Mouse (Mus musculus) heart, postnatal 10 days (tissue): Measurements from ENCODE around the gene Vwa5b1. TPM values are rescaled to one million over a fixed set of nuclear protein-coding genes. Genes with fewer than 3 reads are reported as not detected.

ENCODE experiments used
- DNase-seq, 2 experiments: peaks; one replicate each; pipeline ENCODE4 v3.0.0; 2021
- intact Hi-C: fragments of 180-260 bp; cut with DNase I; formaldehyde crosslinking; loops from one replicate; pipeline ENCODE4 v1.15.1; 2025
- total RNA-seq, 2 experiments: library from RNA; stranded (reverse); gene quantifications; 2 replicates each; pipeline ENCODE4 v1.2.3; 2021

Gene Vwa5b1
- total RNA-seq, 2 experiments from 2014 or later, result 0.07 TPM; not detected in 1

DNA sequence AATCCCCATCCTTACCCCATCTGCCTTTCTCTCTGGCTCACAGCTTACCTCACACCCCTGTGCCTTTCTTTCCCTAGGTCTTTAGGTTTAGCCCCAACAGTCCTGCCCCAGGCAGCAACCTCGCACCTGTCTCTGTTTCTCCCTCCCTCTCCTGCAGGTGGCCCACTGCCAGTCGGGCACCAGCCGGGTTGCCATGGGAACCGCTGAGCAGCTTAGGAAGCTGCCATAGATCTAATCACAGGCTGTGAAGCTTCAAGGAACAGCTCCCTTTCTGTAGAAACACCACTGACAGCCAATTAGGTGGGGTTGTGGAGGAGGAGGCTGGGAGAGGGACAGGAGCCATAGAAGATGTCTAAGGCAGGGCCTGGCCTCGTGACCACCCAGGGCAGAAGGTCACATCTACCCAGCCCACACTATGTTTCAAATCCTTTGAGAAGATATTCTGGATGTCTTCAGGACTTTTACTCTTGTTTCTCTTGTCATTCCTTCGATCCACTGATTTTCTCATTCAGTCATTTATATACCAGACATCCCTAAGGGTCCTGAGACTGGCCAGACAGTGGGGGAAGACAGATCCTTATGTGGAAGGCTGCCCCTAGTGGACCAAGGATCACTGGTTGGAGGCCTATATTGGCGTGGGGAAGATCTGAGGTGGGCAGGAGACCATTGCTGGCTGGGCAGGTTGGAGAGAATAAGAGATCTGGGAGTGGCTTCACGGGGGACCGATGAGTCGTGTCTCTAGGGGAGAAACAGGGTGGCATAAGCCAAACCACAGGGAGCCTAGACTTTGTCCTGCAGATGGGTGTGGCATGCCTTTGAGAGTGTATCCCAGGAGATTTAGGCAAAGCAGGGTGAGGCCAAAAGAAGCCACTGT is 98.2 kb downstream of the Vwa5b1 start:
- no peak for DNase-seq
- intact Hi-C loops, result no loop called here

GRCm38 (mm10) chr4:138535610-138536009 is 100.1 kb downstream of the Vwa5b1 start:
- intact Hi-C loops, result no loop called here
- DNase-seq, result no peak

GRCm38 (mm10) chr4:138533877-138534276 is 101.8 kb downstream of the Vwa5b1 start:
- intact Hi-C loops, result no loop called here
- DNase-seq, result no peak

GRCm38 (mm10) chr4:138531761-138532160 is 103.9 kb downstream of the Vwa5b1 start:
- intact Hi-C loops, result no loop called here
- DNase-seq, result no peak

DNA sequence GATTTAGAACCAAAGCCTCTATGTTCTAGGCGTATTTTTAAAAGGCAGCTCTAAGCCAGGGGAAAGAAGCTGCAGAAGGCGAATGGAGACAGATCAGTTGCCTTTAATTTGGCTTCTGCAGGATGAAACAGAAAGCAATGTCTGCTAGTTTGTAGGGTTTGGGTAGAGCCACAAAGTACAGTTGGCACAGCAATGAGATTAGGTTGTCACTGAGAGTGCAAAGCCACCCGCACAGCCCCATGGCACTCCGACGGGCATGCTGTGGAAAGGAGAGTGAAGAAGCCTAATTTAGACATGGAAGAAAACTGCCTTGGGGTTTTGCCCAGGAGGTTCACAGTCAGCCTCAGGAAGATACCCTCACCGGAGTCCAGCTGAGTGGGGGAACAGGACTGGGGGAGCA is 105.7 kb downstream of the Vwa5b1 start:
- intact Hi-C loops, result no loop called here
- no peak for DNase-seq

- intact Hi-C loops, result no loop called here
- no peak for DNase-seq
Observed at GRCm38 (mm10) chr4:138525684-138526083, 110.0 kb downstream of the Vwa5b1 start.

- intact Hi-C loops, result no loop called here
- no peak for DNase-seq
Observed at GRCm38 (mm10) chr4:138524769-138525168, 110.9 kb downstream of the Vwa5b1 start.

GRCm38 (mm10) chr4:138523775-138524174 is 111.9 kb downstream of the Vwa5b1 start:
- intact Hi-C loops, result no loop called here
- peak in 1 of 2 experiments; percentile 15 for DNase-seq

DNA sequence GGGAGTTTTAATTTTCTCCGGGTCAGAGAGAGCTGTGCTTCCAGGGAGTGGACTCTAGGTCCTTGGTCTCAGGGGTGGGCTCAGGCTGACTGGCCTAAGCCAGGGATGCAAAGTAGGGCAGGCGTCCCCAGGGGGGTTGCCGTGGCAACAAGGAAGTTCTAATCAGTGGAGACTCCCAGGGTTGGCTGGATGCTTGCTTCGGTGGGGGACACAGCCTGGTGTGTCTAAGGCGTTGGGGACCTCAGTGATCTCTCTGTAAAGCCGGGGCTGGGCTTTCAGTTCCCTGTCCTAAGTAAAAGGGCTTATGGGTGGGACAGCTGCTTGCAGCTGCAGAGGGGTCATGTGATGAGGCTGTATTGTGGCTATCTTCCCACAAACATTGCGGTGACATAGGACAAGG is 113.4 kb downstream of the Vwa5b1 start:
- intact Hi-C loops, result loop anchor here (1.0 kb wide), 1 partner anchor 29 kb away; no protein-coding TSS in a partner anchor
- DNase-seq, result peak; percentile 74 to 75

DNA sequence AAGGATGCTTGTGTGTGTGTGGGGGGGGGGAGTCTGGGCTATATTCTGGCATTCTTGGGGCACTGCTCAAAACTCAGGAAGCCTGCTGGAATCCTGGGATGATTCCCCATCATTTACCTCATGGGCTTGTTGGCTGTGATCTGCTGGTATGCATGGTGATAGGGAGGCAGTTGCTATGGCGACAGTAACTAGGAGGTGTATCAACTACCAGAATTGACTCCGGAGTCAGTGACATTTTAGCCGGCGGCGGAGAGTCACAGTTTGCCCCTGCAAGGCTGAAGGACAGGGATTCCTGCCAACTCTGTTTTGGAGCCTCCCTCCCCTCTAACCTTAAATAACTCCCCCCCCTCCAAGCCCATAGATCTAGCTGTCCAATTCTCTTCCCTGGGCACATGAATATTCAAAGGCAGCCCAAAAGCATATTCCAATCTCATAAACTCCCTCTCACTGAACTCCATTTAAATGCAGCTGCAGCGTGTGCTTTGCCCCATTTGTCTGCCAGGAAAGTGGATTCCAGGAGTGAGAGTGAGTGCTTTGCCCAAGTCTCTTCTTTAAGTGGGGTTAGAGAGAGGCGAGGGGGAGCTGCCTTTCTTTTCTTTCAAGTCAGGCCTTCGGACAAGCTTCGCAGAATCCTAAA is 118.4 kb downstream of the Vwa5b1 start:
- intact Hi-C loops, result no loop called here
- no peak for DNase-seq

DNA sequence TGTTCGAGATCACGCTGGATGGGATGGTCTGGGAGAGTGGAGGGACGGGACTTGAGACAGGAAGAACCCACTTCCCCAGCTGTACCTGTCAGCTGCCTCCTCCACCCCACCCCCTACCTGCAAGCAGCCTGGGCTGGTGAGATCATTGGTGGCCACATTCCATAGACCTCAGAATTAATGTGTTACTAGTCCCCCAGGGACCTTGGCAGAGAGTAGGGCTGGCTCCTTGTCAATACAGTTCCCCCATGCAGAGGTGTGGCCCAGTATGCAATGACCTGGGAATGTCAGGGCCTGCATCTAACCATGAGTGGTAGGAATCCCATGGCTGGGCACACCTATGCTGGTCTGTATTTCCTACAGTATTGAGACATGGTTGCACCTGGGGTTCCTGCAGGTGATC is 119.2 kb downstream of the Vwa5b1 start:
- intact Hi-C loops, result no loop called here
- DNase-seq, result no peak

Other genes with a start within 250 kb of the Vwa5b1 start
- not detected for gene Fam43b, start 239.4 kb downstream of the Vwa5b1 start, total RNA-seq
- gene Mul1, start 201.2 kb downstream of the Vwa5b1 start, total RNA-seq, result 10 to 100 TPM; 70.6 to 72.2 TPM
- 10 to 100 TPM in 1 of 2 experiments, 1 to 10 TPM in 1; 9.8 to 10.1 TPM for gene Camk2n1, start 181.6 kb downstream of the Vwa5b1 start, total RNA-seq
- gene Pla2g2c, start 88.9 kb upstream of the Vwa5b1 start, total RNA-seq, result not detected
- 1 to 10 TPM; 1.7 to 2.8 TPM for gene Ubxn10, start 101.3 kb upstream of the Vwa5b1 start, total RNA-seq
- gene Pla2g2f, start 121.7 kb upstream of the Vwa5b1 start, total RNA-seq, result under 1 TPM; 0.10 to 0.12 TPM
- gene Pla2g2d, start 139.9 kb upstream of the Vwa5b1 start, total RNA-seq, result not detected
- gene Pla2g5, start 227.6 kb upstream of the Vwa5b1 start, total RNA-seq, result 10 to 100 TPM; 17.5 to 23.3 TPM
- not detected for gene Gm13030, start 238.1 kb upstream of the Vwa5b1 start, total RNA-seq
- gene Pla2g2e, start 242.1 kb upstream of the Vwa5b1 start, total RNA-seq, result 1 to 10 TPM in 1 of 2 experiments, under 1 TPM in 1; 0.84 to 3.1 TPM